Mouse (Mus musculus): Measurements from ENCODE around the gene Tstd1. TPM values are rescaled to one million over a fixed set of nuclear protein-coding genes. Genes with fewer than 3 reads are reported as not detected.

Gene Tstd1
- total and polyA plus RNA-seq, 3 experiments, result 0.50 to 1.4 TPM; not detected in 1

- Histone ChIP-seq H3K27ac (ENCODE audit: control insufficient read depth, low read depth, low read length) (peak overlapping the region; percentile 18; the same call in 1 of the 2 replicates), H3K27me3 (ENCODE audit: control insufficient read depth in 1 of 2, insufficient read depth in 2 of 2, low read length in 2 of 2) (no peaks in the 10 kb centered on the region), H3K9ac (ENCODE audit: control insufficient read depth, low read depth, low read length, poor library complexity, severe bottlenecking) (peak overlapping the region; percentile 65), H3K36me3 (ENCODE audit: control insufficient read depth in 1 of 2, insufficient read depth in 2 of 2, low read length in 2 of 2) (peaks cover 0 to 3% of the 10 kb centered on the region in 2 experiments; a peak in 2 of 4 replicates), H3K9me3 (replicated peaks; ENCODE audit: insufficient read depth, low read length) (no peaks in the 10 kb centered on the region), H3K4me3 (ENCODE audit: control insufficient read depth in 1 of 2, insufficient read depth in 1 of 2, low read depth in 2 of 2, low read length in 2 of 2) (peak overlapping the region; percentile 41 to 47; a peak in 3 of 4 replicates), H3K79me2 (ENCODE audit: control insufficient read depth, insufficient read depth, low read length, poor library complexity) (no peaks in the 10 kb centered on the region), H3K4me1 (ENCODE audit: control insufficient read depth in 1 of 2, insufficient read depth in 2 of 2, low read length in 2 of 2) (peaks cover 2 to 9% of the 10 kb centered on the region in 2 experiments; a peak in 2 of 4 replicates)
- peak; percentile 59 for DNase-seq (ENCODE audit: low read depth, low spot score)
- TF ChIP-seq ELF1 (IDR thresholded peaks at IDR 0.05; ENCODE audit: low read depth, low read length) (no peak), CTCF (IDR thresholded peaks at IDR 0.05 in 2 of 3, conservative IDR thresholded peaks at IDR 0.05 in 1 of 3; ENCODE audit: control insufficient read depth in 1 of 3, insufficient read depth in 1 of 3, low read depth in 2 of 3, low read length in 3 of 3, poor library complexity in 1 of 3, severe bottlenecking in 1 of 3) (no peak), TAL1 (IDR thresholded peaks at IDR 0.05; ENCODE audit: low read length) (no peak), JUND (IDR thresholded peaks at IDR 0.05; ENCODE audit: low read depth, low read length) (no peak), BHLHE40 (IDR thresholded peaks at IDR 0.05; ENCODE audit: borderline replicate concordance, low read depth, low read length) (no peak), POLR2A (IDR thresholded peaks at IDR 0.05; ENCODE audit: control insufficient read depth in 1 of 2, insufficient read depth in 1 of 2, low read depth in 1 of 2, low read length in 2 of 2, poor library complexity in 1 of 2) (no peak), POLR2AphosphoS5 (IDR thresholded peaks at IDR 0.05; ENCODE audit: borderline replicate concordance, low read depth, low read length) (no peak), CHD2 (IDR thresholded peaks at IDR 0.05; ENCODE audit: low read length) (no peak), MYB (IDR thresholded peaks at IDR 0.05; ENCODE audit: low read depth, low read length) (no peak), MXI1 (IDR thresholded peaks at IDR 0.05; ENCODE audit: low read depth, low read length) (no peak), GABPA (IDR thresholded peaks at IDR 0.05; ENCODE audit: low read depth, low read length) (no peak), MEF2A (IDR thresholded peaks at IDR 0.05; ENCODE audit: extremely low read depth, insufficient replicate concordance, low read depth, low read length, poor library complexity, severe bottlenecking) (no peak), EP300 (IDR thresholded peaks at IDR 0.05; ENCODE audit: low read depth in 1 of 2, low read length in 2 of 2) (no peak), NRF1 (IDR thresholded peaks at IDR 0.05; ENCODE audit: insufficient read depth, low read depth, low read length, poor library complexity, severe bottlenecking) (no peak), POLR2AphosphoS2 (IDR thresholded peaks at IDR 0.05; ENCODE audit: low read length) (no peak), ZNF384 (IDR thresholded peaks at IDR 0.05; ENCODE audit: low read depth, low read length) (no peak)
Measured at GRCm38 (mm10) chr1:171373946-171374345, 44.7 kb upstream of the Tstd1 start.

DNA sequence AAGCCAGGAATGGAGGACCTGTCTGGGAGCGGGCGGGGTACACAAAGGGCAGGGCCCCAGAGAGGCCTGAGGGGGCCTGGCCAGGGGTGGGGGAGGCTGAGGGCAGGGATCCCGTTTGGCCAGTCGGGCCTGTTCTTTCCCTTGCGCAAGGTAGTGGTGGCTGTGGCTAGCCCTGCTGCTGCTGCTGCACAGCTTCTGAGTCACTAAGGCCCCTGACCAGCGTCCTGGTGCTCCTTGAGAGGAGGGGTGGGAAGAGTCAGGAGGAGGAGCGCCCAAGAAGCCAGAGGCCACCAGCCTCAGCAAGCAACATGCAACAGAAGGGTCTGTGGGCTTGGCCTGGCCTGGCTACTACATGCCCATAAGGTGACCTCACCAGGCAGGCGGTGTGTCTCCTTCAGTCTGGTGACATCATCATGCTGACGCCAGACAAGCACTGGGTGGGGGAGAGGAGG lies 43.0 kb upstream of the Tstd1 start:
- peaks cover 2 to 19% of the 10 kb centered on the region in 2 experiments; a peak in 3 of 4 replicates for H3K4me1 ChIP-seq (ENCODE audit: control insufficient read depth in 1 of 2, insufficient read depth in 2 of 2, low read length in 2 of 2)

More for the DNA sequence above, 43.0 kb upstream of the Tstd1 start:
- no peaks in the 10 kb centered on the region for H3K9me3 ChIP-seq (replicated peaks; ENCODE audit: insufficient read depth, low read length)
- H3K36me3 ChIP-seq (ENCODE audit: control insufficient read depth in 1 of 2, insufficient read depth in 2 of 2, low read length in 2 of 2), result peaks cover 0 to 6% of the 10 kb centered on the region in 2 experiments; a peak in 2 of 4 replicates
- TF ChIP-seq ZKSCAN1 (IDR thresholded peaks at IDR 0.05; ENCODE audit: low read depth, low read length) (no peak), GABPA (IDR thresholded peaks at IDR 0.05; ENCODE audit: low read depth, low read length) (no peak), SIN3A (IDR thresholded peaks at IDR 0.05; ENCODE audit: low read length) (no peak)
- H3K27ac ChIP-seq (ENCODE audit: control insufficient read depth, low read depth, low read length), result no peak overlapping the region
- H3K4me3 ChIP-seq (ENCODE audit: control insufficient read depth in 1 of 2, insufficient read depth in 1 of 2, low read depth in 2 of 2, low read length in 2 of 2), result no peak overlapping the region
- no peak overlapping the region for H3K9ac ChIP-seq (ENCODE audit: control insufficient read depth, low read depth, low read length, poor library complexity, severe bottlenecking)
- H3K79me2 ChIP-seq (ENCODE audit: control insufficient read depth, insufficient read depth, low read length, poor library complexity), result no peaks in the 10 kb centered on the region
- DNase-seq (ENCODE audit: low read depth, low spot score), result no peak
- H3K27me3 ChIP-seq (ENCODE audit: control insufficient read depth in 1 of 2, insufficient read depth in 2 of 2, low read length in 2 of 2), result no peaks in the 10 kb centered on the region
